Mouse (Mus musculus) large intestine, adult 2 months (tissue): ENCODE data around the gene Cyp2j6. TPM values are rescaled to one million over a fixed set of nuclear protein-coding genes. Genes with fewer than 3 reads are reported as not detected.
A peak's percentile ranks its signal among the peaks of the same experiment; 100 is the strongest.
"Not testable (repeated sequence)": the region's sequence is repeated elsewhere in the genome, so short reads cannot be mapped to it uniquely, and the experiment has no call there.

ENCODE experiments used
- DNase-seq: peaks from one replicate; pipeline ENCODE4 v3.0.0-alpha.2; 2012; ENCODE audit warnings: low read depth, low spot score
- WGBS: fragments of 180-500 bp; shearing (Covaris S2); methylation state at CpG from one replicate; pipeline ENCODE4 v1.1.7; 2018; 5-methylcytosine and 5-hydroxymethylcytosine counted together
- polyA plus RNA-seq: library from polyadenylated mRNA; depleted of rRNA; stranded (reverse); fragments of >200 nt; gene quantifications from 2 replicates; pipeline ENCODE4 v1.2.3, GENCODE M21; 2012; rRNA removed

The Cyp2j6 gene
- polyA plus RNA-seq, result 9.2 and 18.9 TPM in 2 replicates

GRCm38 (mm10) chr4:96553133-96553819 lies at the start of gene Cyp2j6:
Gene Cyp2j6 (minus strand): TSS chr4:96553661.
- DNase-seq, result peak; percentile 62
- WGBS, result under 1% methylated on average over 16 of the region's 16 CpGs

DNA sequence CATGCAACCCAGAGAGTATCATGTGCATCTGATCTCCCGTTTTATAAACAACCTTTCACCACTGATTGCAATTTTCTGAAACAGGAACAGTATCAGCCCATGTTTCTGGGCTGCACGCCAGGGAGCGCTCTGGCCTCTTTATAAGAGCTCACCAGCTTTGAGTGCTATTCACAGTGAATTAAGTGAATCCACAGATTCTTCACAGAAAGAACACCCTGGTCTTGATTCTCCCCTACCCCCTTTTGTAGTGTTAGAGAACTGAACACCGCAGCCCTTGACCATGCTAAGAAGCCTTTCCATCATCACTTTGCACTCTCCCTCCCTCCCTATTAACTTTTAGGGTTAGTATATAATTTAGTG lies 38.3 kb upstream of the Cyp2j6 start:
- 16% methylated on average over 4 of the region's 4 CpGs for WGBS
- DNase-seq, result no peak

- 2% methylated on average over 18 of the region's 18 CpGs for WGBS
- peak; percentile 70 for DNase-seq
Observed at GRCm38 (mm10) chr4:96590911-96591790, 37.7 kb upstream of the Cyp2j6 start, which contains the start of gene Cyp2j9. Gene Cyp2j9 (minus strand): TSS chr4:96591578.

DNA sequence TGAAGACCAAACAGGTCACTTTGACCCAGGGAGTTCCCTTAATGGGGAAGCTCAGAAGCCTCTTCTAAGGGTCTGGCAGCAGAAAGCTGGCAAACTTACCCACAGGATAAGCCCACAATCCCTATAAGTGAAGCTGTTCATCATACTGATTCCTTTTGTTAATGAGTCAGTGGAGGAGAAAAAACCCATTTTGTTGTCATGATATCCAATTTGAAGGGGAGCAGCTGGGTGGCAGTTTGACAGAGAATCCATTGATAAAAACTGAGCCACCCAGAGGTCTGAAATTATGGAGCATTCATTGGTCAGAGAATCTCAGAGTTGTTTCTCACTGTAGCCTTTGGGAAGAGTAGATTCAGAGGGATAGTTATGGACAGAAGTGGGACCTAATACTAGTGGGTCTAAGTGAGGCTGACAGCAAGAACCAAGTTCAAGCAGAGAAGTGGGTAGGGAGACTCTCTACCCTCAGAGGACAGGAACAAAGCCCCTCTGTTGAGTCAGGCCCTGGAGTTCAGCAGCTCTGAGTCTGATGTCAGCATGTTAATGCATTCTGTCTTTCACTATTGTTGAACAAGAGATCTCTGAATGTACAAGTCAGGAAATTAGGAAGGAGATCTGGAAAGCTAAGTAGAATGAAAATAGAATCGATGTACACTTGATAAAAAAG lies 28.1 kb upstream of the Cyp2j6 start:
- 90% methylated on average over 1 of the region's 1 CpGs for WGBS
- DNase-seq, result no peak

DNA sequence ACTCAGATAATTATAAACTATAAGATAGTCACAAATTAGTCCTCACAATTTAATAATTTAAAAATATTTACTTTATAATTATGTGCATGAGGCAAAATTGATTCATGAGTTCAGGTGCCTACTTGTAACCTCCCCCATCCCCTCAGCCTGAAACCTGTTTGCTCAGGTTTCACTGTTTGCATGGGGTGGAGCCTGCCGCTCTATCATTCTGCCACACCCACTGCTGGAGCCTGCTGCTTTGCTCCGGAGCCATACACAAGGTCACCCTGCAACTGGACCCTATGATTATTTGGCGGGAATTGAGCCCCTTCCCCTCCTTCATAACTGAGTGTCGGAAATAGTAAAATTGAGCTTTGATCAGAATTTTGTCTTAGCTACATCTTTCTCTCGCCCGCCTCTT lies 26.9 kb upstream of the Cyp2j6 start:
- WGBS, result 48% methylated on average over 6 of the region's 6 CpGs

GRCm38 (mm10) chr4:96569442-96569841 lies 16.0 kb upstream of the Cyp2j6 start:
- 43% methylated on average over 3 of the region's 3 CpGs for WGBS
- DNase-seq, result no peak

More for the DNA sequence above, 26.9 kb upstream of the Cyp2j6 start:
- DNase-seq, result not testable (repeated sequence)

- DNase-seq, result peak; percentile 78
- 26% methylated on average over 1 of the region's 1 CpGs for WGBS
Observed at GRCm38 (mm10) chr4:96567988-96568387, 14.5 kb upstream of the Cyp2j6 start.

- no peak for DNase-seq
Observed at GRCm38 (mm10) chr4:96565808-96566207, 12.3 kb upstream of the Cyp2j6 start.

DNA sequence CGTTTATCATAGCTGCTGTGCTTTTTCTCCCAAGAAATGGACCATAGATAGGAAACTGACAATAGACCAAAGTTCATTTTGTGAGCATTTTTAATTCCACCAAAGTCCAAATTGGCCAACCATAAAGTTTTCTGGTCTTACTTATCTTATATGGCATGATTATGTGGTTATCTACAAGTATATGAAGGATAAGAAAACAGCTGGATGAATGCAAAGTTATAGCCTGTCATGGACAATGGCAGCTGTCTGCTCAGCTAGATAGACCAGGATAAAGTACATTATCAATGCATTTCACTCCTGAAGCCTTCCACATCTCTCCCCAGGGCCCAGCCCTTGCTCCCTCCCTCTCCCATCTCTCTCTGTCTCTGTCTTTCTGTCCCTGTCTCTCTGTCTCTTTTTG lies 7.0 kb upstream of the Cyp2j6 start:
- WGBS, result 28% methylated on average over 1 of the region's 1 CpGs

DNA sequence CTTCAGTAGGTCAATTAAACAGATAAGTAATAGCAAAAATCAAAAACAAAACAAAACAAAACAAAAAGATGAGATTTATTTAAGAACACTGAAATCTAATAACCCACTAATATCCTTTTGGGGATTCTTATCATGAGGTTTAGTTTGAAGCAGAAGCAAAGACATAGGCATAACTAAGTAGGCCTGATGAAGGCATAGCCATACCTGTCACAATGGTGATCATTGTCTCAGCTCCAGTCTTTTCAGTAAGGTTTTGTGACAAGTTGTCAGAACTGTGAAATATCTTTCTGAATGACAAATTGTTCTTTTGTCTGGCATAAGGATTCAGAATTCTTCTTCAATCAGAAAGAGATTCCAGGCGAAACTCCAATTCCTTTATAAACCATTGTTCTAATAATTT lies 6.3 kb upstream of the Cyp2j6 start:
- DNase-seq, result no peak
- 82% methylated on average over 1 of the region's 1 CpGs for WGBS

More for the DNA sequence above, 7.0 kb upstream of the Cyp2j6 start:
- no peak for DNase-seq

DNA sequence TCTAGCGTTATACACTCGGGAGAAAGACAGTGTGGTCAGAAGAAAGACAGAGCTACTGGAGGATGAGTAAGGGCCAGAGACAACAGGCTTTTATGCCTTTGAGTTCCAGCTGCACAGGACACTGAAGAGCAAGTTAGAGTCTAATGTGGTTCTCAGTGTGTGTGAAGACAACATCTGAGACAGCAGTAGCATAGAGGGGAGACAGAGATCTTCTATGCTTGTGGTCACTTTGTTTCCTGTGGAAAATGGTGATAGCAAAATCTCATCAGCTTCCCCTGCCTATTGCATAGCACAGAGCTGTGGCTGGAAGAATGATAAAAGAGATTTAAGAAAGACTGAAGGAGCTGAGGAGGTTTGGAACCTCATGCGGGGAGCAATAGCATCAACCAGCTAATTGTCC lies 1.8 kb downstream of the Cyp2j6 start:
- WGBS, result 63% methylated on average over 3 of the region's 3 CpGs
- no peak for DNase-seq

- 83% methylated on average over 1 of the region's 1 CpGs for WGBS
Observed at GRCm38 (mm10) chr4:96545976-96546375, 7.5 kb downstream of the Cyp2j6 start.

GRCm38 (mm10) chr4:96525772-96526171 lies 27.7 kb downstream of the Cyp2j6 start:
- DNase-seq, result no peak
- 23% methylated on average over 1 of the region's 1 CpGs for WGBS

More at GRCm38 (mm10) chr4:96545976-96546375, 7.5 kb downstream of the Cyp2j6 start:
- no peak for DNase-seq

- no peak for DNase-seq
- WGBS, result 76% methylated on average over 2 of the region's 2 CpGs
Observed at GRCm38 (mm10) chr4:96522256-96522655, 31.2 kb downstream of the Cyp2j6 start.

DNA sequence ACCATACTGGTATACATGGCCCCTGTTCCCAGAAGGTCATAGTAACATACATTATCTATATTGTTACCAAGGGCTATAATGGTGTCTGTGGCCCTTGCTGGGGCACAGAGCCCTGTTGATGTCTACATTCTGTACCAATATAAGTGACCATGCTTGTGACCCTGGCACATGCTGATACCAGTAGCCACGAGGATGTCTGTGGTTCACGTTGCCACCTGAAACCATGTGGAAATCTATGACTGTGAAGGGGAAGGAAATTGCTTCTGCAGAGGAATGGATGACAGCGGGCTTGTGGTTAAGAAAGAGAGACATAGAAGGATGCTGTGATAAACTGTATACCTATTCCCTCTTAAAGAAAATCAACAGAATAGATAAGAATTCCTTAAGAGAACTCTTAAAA lies 43.4 kb downstream of the Cyp2j6 start:
- no peak for DNase-seq
- WGBS, result 84% methylated on average over 3 of the region's 3 CpGs

DNA sequence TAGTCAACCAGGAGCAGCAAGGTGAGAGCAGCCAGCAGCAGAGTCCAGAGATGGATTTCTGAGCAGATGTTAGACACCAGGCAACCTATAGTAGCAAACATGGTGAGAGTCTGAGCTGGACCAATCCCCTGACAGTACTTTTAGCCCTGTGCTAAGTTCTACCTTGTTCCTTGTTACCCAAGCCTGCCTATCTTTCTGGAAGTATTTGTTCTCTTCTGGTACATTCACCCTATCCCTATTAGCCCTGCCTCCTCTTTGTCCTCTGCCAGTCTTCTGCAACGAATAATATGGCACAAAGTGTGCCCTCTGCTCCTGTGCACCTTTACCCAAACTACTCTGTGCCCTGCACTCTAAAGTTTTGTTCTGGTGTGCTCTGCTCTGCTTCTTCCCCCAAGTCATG lies 46.2 kb downstream of the Cyp2j6 start, which contains the start of gene Cyp2j8:
Cyp2j8 (minus strand) TSS at position 101 of the 400 bp plus-strand sequence.
- 71% methylated on average over 1 of the region's 1 CpGs for WGBS
- no peak for DNase-seq
